ENCODE assay signal across 8 mouse cellular contexts in the genomic region with DNA sequence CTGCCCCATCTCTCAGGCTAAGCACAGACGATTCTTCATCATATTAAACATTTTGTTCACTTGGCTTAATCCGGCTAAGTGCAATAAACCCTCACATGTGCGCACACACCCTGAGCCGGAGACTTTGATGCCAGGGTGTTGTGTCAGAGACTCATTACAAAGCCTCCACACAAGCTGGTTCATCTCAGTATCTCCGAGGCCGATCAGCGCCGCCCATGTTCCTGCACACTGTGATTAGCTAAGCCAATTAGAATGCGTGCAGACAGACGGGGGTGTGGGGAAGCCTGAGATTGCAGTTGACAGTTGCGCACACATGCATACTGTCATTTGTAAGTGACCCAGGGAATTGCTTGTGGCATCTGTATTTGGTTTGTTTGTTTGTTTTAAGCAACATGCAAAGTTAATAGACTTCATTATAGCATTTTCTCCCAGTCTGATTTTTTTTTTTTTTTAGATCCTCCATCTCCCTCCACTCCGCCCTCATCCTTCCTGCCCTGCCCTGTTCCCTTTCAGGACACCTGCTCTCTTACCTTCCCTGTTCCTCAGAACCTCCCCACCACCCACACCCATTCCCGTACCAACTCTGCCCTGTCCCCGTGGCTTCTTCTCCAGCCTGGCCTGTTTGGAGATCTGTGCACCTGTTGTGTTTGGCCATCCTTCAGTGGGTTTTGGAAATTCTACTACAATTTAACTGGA.
DNase-seq lines count a peak whose midpoint lies in the region; TF ChIP-seq lines count a peak whose summit lies in the region.

No protein-coding gene starts in this region.

- WGBS in kidney, adult 2 months = 69% methylated on average over 14 of the region's 14 CpGs

- intact Hi-C loops in left cerebral cortex, postnatal 25 days (cut with DNase I) = no loop called here

- peak; percentile 61 to 70 for DNase-seq in cerebellum, postnatal 10 days
- DNase-seq in cerebellum, adult 11 months = no peak
- peak; percentile 41 to 45 for DNase-seq in frontal cortex, postnatal 14 days (ENCODE audit: low spot score in 2 of 2)
- peak; percentile 49 to 72 for DNase-seq in left cerebral cortex, postnatal 25 days (ENCODE audit: low spot score in 2 of 2)
- peak; percentile 60 for DNase-seq in retina, embryonic 14.5 days (ENCODE audit: low spot score)
- no peak for DNase-seq in natural killer cell, adult 2 months (ENCODE audit: low spot score in 2 of 2)
- no peak for DNase-seq in heart, adult 18-20 months
- DNase-seq in kidney, adult 2 months = no peak

- TF ChIP-seq POLR2A in kidney, adult 2 months (IDR thresholded peaks at IDR 0.05; ENCODE audit: low read depth, low read length) = no peak

- no peak overlapping the region for H3K4me3 ChIP-seq in kidney, adult 2 months (ENCODE audit: insufficient read depth, low read depth, low read length)

- no peak overlapping the region for H3K27ac ChIP-seq in kidney, adult 2 months (ENCODE audit: insufficient read depth, low read depth, low read length)

- no peaks in the 10 kb centered on the region for H3K36me3 ChIP-seq in kidney, adult 2 months (ENCODE audit: control insufficient read depth, insufficient read depth, low read length)

- no peak for TF ChIP-seq CTCF in kidney, adult 2 months (conservative IDR thresholded peaks at IDR 0.05; ENCODE audit: insufficient read depth, insufficient read length, low read depth, low read length)

- no peaks in the 10 kb centered on the region for H3K27me3 ChIP-seq in kidney, adult 2 months (replicated peaks; ENCODE audit: control insufficient read depth, insufficient read depth, low read length)

- H3K4me1 ChIP-seq in kidney, adult 2 months (ENCODE audit: control insufficient read depth, insufficient read depth, low read length) = no peaks in the 10 kb centered on the region

Comparison
In these comparisons a context has a peak if more than half of its experiments do, and no peak if none do; other contexts are left out.
1. DNase-seq: peak in cerebellum, postnatal 10 days (2 of 2), frontal cortex, postnatal 14 days (2 of 2), left cerebral cortex, postnatal 25 days (2 of 2) and retina, embryonic 14.5 days (single experiment); none in cerebellum, adult 11 months (single experiment), natural killer cell, adult 2 months (0 of 2), heart, adult 18-20 months (0 of 2) and kidney, adult 2 months (single experiment).